31 mouse cellular contexts compared by ENCODE assay signal in genomic region chr10:34141693-34142092, GRCm38 (mm10). TPM values are rescaled to one million over a fixed set of nuclear protein-coding genes. Genes with fewer than 3 reads are reported as not detected.
"Had no signal": no experiment of that assay in that cellular context is flagged by ENCODE, and none has a peak within 500 bp of the region (broad histone marks: within the 10 kb centered on the region; RNA-seq: fewer than 3 reads in every experiment).

No protein-coding gene starts in this region.

- H3K27me3 ChIP-seq: embryonic facial prominence, embryonic 12.5 days; embryonic facial prominence, embryonic 13.5 days; embryonic facial prominence, embryonic 15.5 days; forebrain, embryonic 12.5 days; forebrain, embryonic 13.5 days; forebrain, embryonic 15.5 days had no signal

- H3K9me3 ChIP-seq: embryonic facial prominence, embryonic 10.5 days; embryonic facial prominence, embryonic 15.5 days; forebrain, embryonic 12.5 days; forebrain, embryonic 13.5 days; forebrain, embryonic 15.5 days had no signal

- H3K4me2 ChIP-seq: embryonic facial prominence, embryonic 12.5 days; embryonic facial prominence, embryonic 13.5 days; embryonic facial prominence, embryonic 15.5 days; forebrain, embryonic 12.5 days; forebrain, embryonic 13.5 days; forebrain, embryonic 15.5 days had no signal

- H3K27ac ChIP-seq: embryonic facial prominence, embryonic 10.5 days; embryonic facial prominence, embryonic 12.5 days; embryonic facial prominence, embryonic 13.5 days; embryonic facial prominence, embryonic 15.5 days; forebrain, embryonic 10.5 days; forebrain, embryonic 12.5 days; forebrain, embryonic 13.5 days; forebrain, embryonic 15.5 days; gastrocnemius, adult 2 months; heart, adult 2 months had no signal

- H3K36me3 ChIP-seq: embryonic facial prominence, embryonic 10.5 days; embryonic facial prominence, embryonic 12.5 days; embryonic facial prominence, embryonic 13.5 days; embryonic facial prominence, embryonic 15.5 days; forebrain, embryonic 10.5 days; forebrain, embryonic 12.5 days; forebrain, embryonic 15.5 days had no signal

- H3K9ac ChIP-seq: embryonic facial prominence, embryonic 12.5 days; embryonic facial prominence, embryonic 13.5 days; embryonic facial prominence, embryonic 15.5 days; forebrain, embryonic 12.5 days; forebrain, embryonic 13.5 days; forebrain, embryonic 15.5 days; forebrain, postnatal 0 days had no signal

- H3K4me1 ChIP-seq: embryonic facial prominence, embryonic 12.5 days; embryonic facial prominence, embryonic 13.5 days; embryonic facial prominence, embryonic 15.5 days; forebrain, embryonic 10.5 days; forebrain, embryonic 12.5 days; forebrain, embryonic 13.5 days; forebrain, embryonic 15.5 days had no signal

- ATAC-seq: forebrain, embryonic 13.5 days; forebrain, embryonic 14.5 days; forebrain, embryonic 15.5 days; forebrain, embryonic 16.5 days; forebrain, postnatal 0 days had no signal

- H3K4me3 ChIP-seq: embryonic facial prominence, embryonic 10.5 days; embryonic facial prominence, embryonic 12.5 days; embryonic facial prominence, embryonic 13.5 days; embryonic facial prominence, embryonic 15.5 days; erythroblast, embryonic 14.5 days; forebrain, embryonic 10.5 days; forebrain, embryonic 12.5 days; forebrain, embryonic 13.5 days; forebrain, embryonic 15.5 days; gastrocnemius, adult 2 months; heart, adult 2 months had no signal

- DNase-seq: cerebellum, adult 2 months; cerebellum, adult 8-10 months; cerebellum, adult 9-10 months; cerebellum, adult 9-11 months; cerebellum, postnatal 10 days; cerebellum, postnatal 14 days; cerebellum, postnatal 25 days; cerebellum, postnatal 36 days; embryo, embryonic 11 days; forebrain, postnatal 0 days; gastrocnemius, adult 2 months; gastrocnemius, postnatal 10 days; gastrocnemius, postnatal 14 days; gastrocnemius, postnatal 25 days; gastrocnemius, postnatal 36 days; heart, adult 18-20 months; heart, adult 2 months had no signal

RNA-seq across cellular contexts. Expression of gene Calhm6, which starts 13.9 kb away (rescaled TPM):
- total RNA-seq: gastrocnemius, adult 2 months; gastrocnemius, adult 8-10 months; gastrocnemius, postnatal 36 days had no signal
- polyA plus RNA-seq: erythroblast, embryonic 14.5 days had no signal

RNA-seq across cellular contexts. Expression of gene Calhm5, which starts 45.4 kb away (rescaled TPM):
- total RNA-seq: common myeloid progenitor, adult 5-6 weeks; granulocyte monocyte progenitor cell, adult 5-6 weeks had no signal
- polyA plus RNA-seq: erythroblast, embryonic 14.5 days had no signal
